Mouse (Mus musculus) midbrain, embryonic 13.5 days (tissue): ENCODE data around the gene Rassf4. TPM values are rescaled to one million over a fixed set of nuclear protein-coding genes. Genes with fewer than 3 reads are reported as not detected.

Experiments
- ATAC-seq: fragments of 200-750 bp; cut with Nextera tagmentation; 2 replicates; pipeline ENCODE4 v1.8.0; 2017; ENCODE audit warnings: mild to moderate bottlenecking, moderate TSS enrichment, moderate library complexity
- H3K27ac ChIP-seq: fragments of 300-500 bp; sonication (generic); 2 replicates; pipeline ENCODE4 v1.5.1; 2015; ENCODE audit warnings: inconsistent platforms, mild to moderate bottlenecking, moderate library complexity
- H3K27me3 ChIP-seq: fragments of 300-500 bp; sonication (generic); 2 replicates; pipeline ENCODE4 v1.6.1; 2015; ENCODE audit warnings: mild to moderate bottlenecking, inconsistent platforms
- H3K36me3 ChIP-seq: fragments of 300-500 bp; sonication (generic); 2 replicates; pipeline ENCODE4 v1.6.1; 2015; ENCODE audit warnings: mild to moderate bottlenecking, inconsistent platforms
- H3K4me1 ChIP-seq: fragments of 300-500 bp; sonication (generic); replicated peaks from 2 replicates; pipeline ENCODE4 v1.6.1; 2015; ENCODE audit warnings: inconsistent platforms
- H3K4me2 ChIP-seq: fragments of 300-500 bp; sonication (generic); replicated peaks from 2 replicates; pipeline ENCODE4 v1.6.1; 2015; ENCODE audit warnings: moderate library complexity, mild to moderate bottlenecking, inconsistent platforms
- H3K4me3 ChIP-seq: fragments of 300-500 bp; sonication (generic); replicated peaks from 2 replicates; pipeline ENCODE4 v1.5.1; 2015; ENCODE audit warnings: mild to moderate bottlenecking, inconsistent platforms
- H3K9ac ChIP-seq: fragments of 300-500 bp; sonication (generic); replicated peaks from 2 replicates; pipeline ENCODE4 v1.6.1; 2015; ENCODE audit warnings: mild to moderate bottlenecking, inconsistent platforms
- H3K9me3 ChIP-seq: fragments of 300-500 bp; sonication (generic); 2 replicates; pipeline ENCODE4 v1.6.1; 2016; ENCODE audit warnings: mild to moderate bottlenecking, inconsistent platforms
- WGBS: fragments of 180-500 bp; shearing (Covaris S2); methylation state at CpG from one replicate; pipeline ENCODE4 v1.1.7; 2015; 5-methylcytosine and 5-hydroxymethylcytosine counted together
- polyA plus RNA-seq: library from polyadenylated mRNA; unstranded; fragments of >200 nt; fragmentation: Nextera tagmentation; extraction: Ambion mirVana; gene quantifications from 2 replicates; pipeline ENCODE4 v1.2.1, GENCODE M21; 2015

Gene Rassf4
- polyA plus RNA-seq, 1 experiment from 2014 or later, result 21.8 TPM

GRCm38 (mm10) chr6:116650406-116650805 lies 23.3 kb downstream of the Rassf4 start, which contains the start of gene Depp1:
Depp1 (plus strand) TSS chr6:116650609.
- WGBS, result 87% methylated on average over 6 of the region's 6 CpGs
- Histone ChIP-seq H3K27me3 (no peaks in the 10 kb centered on the region), H3K4me1 (no peaks in the 10 kb centered on the region), H3K36me3 (peaks cover 8% of the 10 kb centered on the region; the same call in 1 of the 2 replicates), H3K27ac (no peak within 1 kb of the TSS), H3K4me3 (no peak within 1 kb of the TSS), H3K9ac (no peak within 1 kb of the TSS), H3K4me2 (no peak within 1 kb of the TSS), H3K9me3 (no peaks in the 10 kb centered on the region)
- ATAC-seq, result no peak

GRCm38 (mm10) chr6:116649811-116650210 lies 23.9 kb downstream of the Rassf4 start:
- Histone ChIP-seq H3K4me1 (no peaks in the 10 kb centered on the region), H3K4me3 (no peak overlapping the region), H3K27ac (no peak overlapping the region), H3K9me3 (no peaks in the 10 kb centered on the region), H3K9ac (no peak overlapping the region), H3K27me3 (no peaks in the 10 kb centered on the region), H3K4me2 (no peak overlapping the region), H3K36me3 (peaks cover 14% of the 10 kb centered on the region)
- no peak for ATAC-seq
- WGBS, result 92% methylated on average over 7 of the region's 7 CpGs

GRCm38 (mm10) chr6:116647763-116648162 lies 26.0 kb downstream of the Rassf4 start:
- no peaks in the 10 kb centered on the region for H3K9me3 ChIP-seq
- H3K9ac ChIP-seq, result no peak overlapping the region
- H3K27ac ChIP-seq, result no peak overlapping the region
- no peaks in the 10 kb centered on the region for H3K27me3 ChIP-seq
- 78% methylated on average over 12 of the region's 12 CpGs for WGBS
- ATAC-seq, result peak; percentile 48
- peaks cover 19% of the 10 kb centered on the region for H3K36me3 ChIP-seq
- no peak overlapping the region for H3K4me3 ChIP-seq
- H3K4me1 ChIP-seq, result no peaks in the 10 kb centered on the region
- no peak overlapping the region for H3K4me2 ChIP-seq

- no peak for ATAC-seq
- H3K4me1 ChIP-seq, result no peaks in the 10 kb centered on the region
These were observed 29.4 kb downstream of the Rassf4 start for GRCm38 (mm10) chr6:116644335-116644734.

GRCm38 (mm10) chr6:116643881-116644280 lies 29.9 kb downstream of the Rassf4 start:
- WGBS, result 64% methylated on average over 4 of the region's 4 CpGs
- no peaks in the 10 kb centered on the region for H3K27me3 ChIP-seq
- no peaks in the 10 kb centered on the region for H3K4me1 ChIP-seq
- H3K27ac ChIP-seq, result no peak overlapping the region
- ATAC-seq, result no peak
- H3K4me2 ChIP-seq, result no peak overlapping the region
- no peak overlapping the region for H3K9ac ChIP-seq
- H3K4me3 ChIP-seq, result no peak overlapping the region
- no peaks in the 10 kb centered on the region for H3K9me3 ChIP-seq
- H3K36me3 ChIP-seq, result peaks cover 27% of the 10 kb centered on the region

More at GRCm38 (mm10) chr6:116644335-116644734, 29.4 kb downstream of the Rassf4 start:
- WGBS, result 81% methylated on average over 3 of the region's 3 CpGs
- H3K9ac ChIP-seq, result no peak overlapping the region
- H3K9me3 ChIP-seq, result no peaks in the 10 kb centered on the region
- no peaks in the 10 kb centered on the region for H3K27me3 ChIP-seq
- no peak overlapping the region for H3K4me3 ChIP-seq
- no peak overlapping the region for H3K27ac ChIP-seq
- peaks cover 24% of the 10 kb centered on the region for H3K36me3 ChIP-seq
- no peak overlapping the region for H3K4me2 ChIP-seq

- Histone ChIP-seq H3K27me3 (no peaks in the 10 kb centered on the region), H3K36me3 (peaks cover 35% of the 10 kb centered on the region), H3K4me2 (no peak overlapping the region), H3K9me3 (no peaks in the 10 kb centered on the region), H3K4me1 (no peaks in the 10 kb centered on the region), H3K27ac (no peak overlapping the region), H3K9ac (no peak overlapping the region), H3K4me3 (no peak overlapping the region)
- WGBS, result 87% methylated on average over 11 of the region's 11 CpGs
- ATAC-seq, result no peak
These were observed 30.8 kb downstream of the Rassf4 start for GRCm38 (mm10) chr6:116642942-116643341.

- Histone ChIP-seq H3K27ac (no peak overlapping the region), H3K36me3 (peaks cover 26% of the 10 kb centered on the region), H3K4me3 (no peak overlapping the region), H3K27me3 (no peaks in the 10 kb centered on the region), H3K9ac (no peak overlapping the region), H3K4me1 (no peaks in the 10 kb centered on the region), H3K4me2 (no peak overlapping the region), H3K9me3 (no peaks in the 10 kb centered on the region)
- 75% methylated on average over 2 of the region's 2 CpGs for WGBS
- no peak for ATAC-seq
These were observed 34.1 kb downstream of the Rassf4 start for GRCm38 (mm10) chr6:116639663-116640062.

- ATAC-seq, result no peak
These were observed 34.9 kb downstream of the Rassf4 start for GRCm38 (mm10) chr6:116638871-116639270.

GRCm38 (mm10) chr6:116637496-116637895 lies 36.3 kb downstream of the Rassf4 start:
- Histone ChIP-seq H3K9me3 (no peaks in the 10 kb centered on the region), H3K4me1 (no peaks in the 10 kb centered on the region), H3K36me3 (peaks cover 27% of the 10 kb centered on the region), H3K4me3 (no peak overlapping the region), H3K4me2 (no peak overlapping the region), H3K27me3 (no peaks in the 10 kb centered on the region), H3K9ac (no peak overlapping the region), H3K27ac (no peak overlapping the region)
- no peak for ATAC-seq
- 94% methylated on average over 5 of the region's 5 CpGs for WGBS

More at GRCm38 (mm10) chr6:116638871-116639270, 34.9 kb downstream of the Rassf4 start:
- Histone ChIP-seq H3K4me1 (no peaks in the 10 kb centered on the region), H3K9me3 (no peaks in the 10 kb centered on the region), H3K4me3 (no peak overlapping the region), H3K4me2 (no peak overlapping the region), H3K27ac (no peak overlapping the region), H3K9ac (no peak overlapping the region), H3K36me3 (peaks cover 27% of the 10 kb centered on the region), H3K27me3 (no peaks in the 10 kb centered on the region)
- WGBS, result 85% methylated on average over 2 of the region's 2 CpGs

GRCm38 (mm10) chr6:116636581-116637235 lies 37.0 kb downstream of the Rassf4 start:
- H3K4me3 ChIP-seq, result no peak overlapping the region
- H3K9ac ChIP-seq, result no peak overlapping the region
- no peaks in the 10 kb centered on the region for H3K9me3 ChIP-seq
- H3K27me3 ChIP-seq, result no peaks in the 10 kb centered on the region
- H3K4me1 ChIP-seq, result no peaks in the 10 kb centered on the region
- H3K36me3 ChIP-seq, result peaks cover 27% of the 10 kb centered on the region
- 87% methylated on average over 9 of the region's 9 CpGs for WGBS
- no peak overlapping the region for H3K4me2 ChIP-seq
- ATAC-seq, result no peak
- H3K27ac ChIP-seq, result no peak overlapping the region

- Histone ChIP-seq H3K36me3 (peaks cover 22% of the 10 kb centered on the region), H3K4me2 (no peak overlapping the region), H3K9me3 (no peaks in the 10 kb centered on the region), H3K27me3 (no peaks in the 10 kb centered on the region), H3K9ac (no peak overlapping the region), H3K27ac (no peak overlapping the region), H3K4me1 (no peaks in the 10 kb centered on the region), H3K4me3 (no peak overlapping the region)
- WGBS, result 80% methylated on average over 10 of the region's 10 CpGs
- no peak for ATAC-seq
These were observed 38.2 kb downstream of the Rassf4 start for GRCm38 (mm10) chr6:116635251-116636180.
